Mouse (Mus musculus): ENCODE results near the gene Traf3ip1. TPM values are rescaled to one million over a fixed set of nuclear protein-coding genes. Genes with fewer than 3 reads are reported as not detected.

Traf3ip1 gene
- polyA plus RNA-seq, 1 experiment from 2014 or later = 3.8 TPM

DNA sequence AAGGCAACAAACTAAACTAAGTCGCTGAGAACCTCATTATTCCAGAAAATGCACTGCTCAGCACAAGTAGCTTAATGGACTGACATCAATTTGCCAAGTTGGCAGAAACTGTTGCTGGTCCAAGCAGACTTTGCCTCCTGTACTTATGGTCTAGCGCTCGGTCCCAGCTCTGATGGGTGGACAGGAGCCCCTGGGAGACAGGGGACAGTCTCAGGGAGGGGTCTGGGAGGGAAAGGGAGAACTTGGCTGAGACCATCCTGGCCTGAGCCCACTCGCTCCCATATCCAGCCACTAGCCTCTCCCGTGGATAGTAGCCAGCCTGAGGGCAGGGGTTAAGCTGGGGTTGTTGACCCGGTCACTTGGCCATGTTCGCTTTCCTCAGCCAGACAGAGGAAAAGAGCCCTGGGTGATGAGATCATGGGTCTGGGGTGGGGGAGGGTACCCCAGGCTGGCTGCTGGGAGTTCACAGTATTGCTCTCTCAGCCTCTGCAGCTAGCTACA, 38.7 kb upstream of the Traf3ip1 start:
- 40% methylated on average over 7 of the region's 7 CpGs for WGBS
- Histone ChIP-seq H3K9ac (peak overlapping the region; percentile 48), H3K4me2 (peak overlapping the region; percentile 38), H3K4me1 (peaks cover 90% of the 10 kb centered on the region), H3K9me3 (no peaks in the 10 kb centered on the region), H3K27me3 (replicated peaks) (no peaks in the 10 kb centered on the region), H3K27ac (replicated peaks) (peak overlapping the region; percentile 76), H3K36me3 (no peaks in the 10 kb centered on the region), H3K4me3 (no peak overlapping the region)
- no peak for ATAC-seq (ENCODE audit: extremely low read depth, insufficient number of reproducible peaks, low FRiP score, low TSS enrichment)

DNA sequence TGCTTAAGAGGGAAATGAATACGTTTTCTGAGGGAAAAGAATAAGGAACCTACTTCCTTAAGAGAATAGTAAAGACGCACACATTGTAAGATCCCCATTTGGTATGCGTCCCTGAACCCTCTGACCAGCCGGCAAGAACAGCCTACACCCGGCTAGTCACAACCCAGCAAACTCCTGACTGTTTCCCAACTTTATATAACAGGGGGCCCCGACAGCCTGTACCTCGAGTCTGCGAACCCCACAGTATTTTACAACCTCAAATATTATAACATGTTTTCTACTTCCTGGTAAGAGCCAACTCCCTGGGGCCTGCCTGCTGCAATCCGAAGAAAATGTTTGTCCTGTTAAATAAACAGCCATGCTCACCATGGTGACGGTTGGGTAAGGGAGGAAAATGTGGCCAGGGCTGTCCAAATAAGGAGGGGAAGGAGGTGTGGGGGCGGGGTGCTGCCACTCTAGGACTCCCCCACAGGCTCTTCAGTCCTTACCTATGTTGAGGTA, 38.1 kb upstream of the Traf3ip1 start:
- no peak for ATAC-seq (ENCODE audit: extremely low read depth, insufficient number of reproducible peaks, low FRiP score, low TSS enrichment)
- Histone ChIP-seq H3K36me3 (no peaks in the 10 kb centered on the region), H3K27me3 (replicated peaks) (no peaks in the 10 kb centered on the region), H3K27ac (replicated peaks) (peak overlapping the region; percentile 76), H3K9ac (peak overlapping the region; percentile 48; the same call in 1 of the 2 replicates), H3K9me3 (no peaks in the 10 kb centered on the region), H3K4me1 (peaks cover 84% of the 10 kb centered on the region), H3K4me2 (peak overlapping the region; percentile 38), H3K4me3 (no peak overlapping the region)
- 39% methylated on average over 11 of the region's 11 CpGs for WGBS

DNA sequence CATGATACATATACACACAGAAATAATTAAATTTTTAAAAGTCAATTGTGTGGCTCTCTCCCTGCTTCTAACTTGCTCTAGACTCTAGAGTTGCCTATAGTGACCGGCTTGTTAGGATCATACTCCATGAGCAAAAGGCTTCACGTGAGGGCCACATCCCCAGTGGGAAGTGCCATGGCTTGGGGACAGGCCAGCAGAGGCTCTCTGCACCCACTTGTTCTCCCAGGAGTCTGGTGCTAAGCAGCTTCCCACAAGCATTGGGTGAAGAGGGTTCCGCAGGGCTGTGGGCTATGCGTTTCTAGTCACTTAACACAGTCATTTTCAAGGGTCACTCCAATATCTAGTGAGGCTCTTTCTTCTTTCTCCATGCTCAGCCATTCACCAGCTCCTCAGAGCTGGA, 37.3 kb upstream of the Traf3ip1 start:
- peak overlapping the region; percentile 92; the same call in 1 of the 2 replicates for H3K4me2 ChIP-seq
- 91% methylated on average over 4 of the region's 4 CpGs for WGBS
- no peaks in the 10 kb centered on the region for H3K9me3 ChIP-seq
- ATAC-seq (ENCODE audit: extremely low read depth, insufficient number of reproducible peaks, low FRiP score, low TSS enrichment) = no peak
- H3K27me3 ChIP-seq (replicated peaks) = no peaks in the 10 kb centered on the region
- no peak overlapping the region for H3K4me3 ChIP-seq
- H3K36me3 ChIP-seq = no peaks in the 10 kb centered on the region
- peak overlapping the region; percentile 58 for H3K27ac ChIP-seq (replicated peaks)
- no peak overlapping the region for H3K9ac ChIP-seq
- H3K4me1 ChIP-seq = peaks cover 77% of the 10 kb centered on the region

DNA sequence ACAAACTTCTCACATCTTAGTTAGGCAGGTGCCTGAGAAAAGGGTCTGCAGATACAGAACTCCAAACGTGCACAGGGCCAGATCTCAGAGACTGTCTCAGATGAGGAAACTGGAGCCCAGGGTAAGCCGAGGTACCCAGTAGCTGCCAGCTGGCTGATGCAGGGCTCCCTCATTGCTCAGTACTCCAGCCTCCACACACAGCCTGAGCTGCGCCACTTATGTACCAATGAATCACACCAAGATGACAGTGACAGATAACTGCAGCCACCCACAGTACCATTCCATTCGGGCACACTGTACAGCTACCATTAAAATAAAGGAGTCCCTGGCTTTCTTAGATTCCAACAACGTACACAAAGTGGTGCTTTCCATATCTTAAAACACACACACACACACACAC, 36.7 kb upstream of the Traf3ip1 start:
- no peaks in the 10 kb centered on the region for H3K27me3 ChIP-seq (replicated peaks)
- WGBS = 58% methylated on average over 5 of the region's 5 CpGs
- no peak for ATAC-seq (ENCODE audit: extremely low read depth, insufficient number of reproducible peaks, low FRiP score, low TSS enrichment)

DNA sequence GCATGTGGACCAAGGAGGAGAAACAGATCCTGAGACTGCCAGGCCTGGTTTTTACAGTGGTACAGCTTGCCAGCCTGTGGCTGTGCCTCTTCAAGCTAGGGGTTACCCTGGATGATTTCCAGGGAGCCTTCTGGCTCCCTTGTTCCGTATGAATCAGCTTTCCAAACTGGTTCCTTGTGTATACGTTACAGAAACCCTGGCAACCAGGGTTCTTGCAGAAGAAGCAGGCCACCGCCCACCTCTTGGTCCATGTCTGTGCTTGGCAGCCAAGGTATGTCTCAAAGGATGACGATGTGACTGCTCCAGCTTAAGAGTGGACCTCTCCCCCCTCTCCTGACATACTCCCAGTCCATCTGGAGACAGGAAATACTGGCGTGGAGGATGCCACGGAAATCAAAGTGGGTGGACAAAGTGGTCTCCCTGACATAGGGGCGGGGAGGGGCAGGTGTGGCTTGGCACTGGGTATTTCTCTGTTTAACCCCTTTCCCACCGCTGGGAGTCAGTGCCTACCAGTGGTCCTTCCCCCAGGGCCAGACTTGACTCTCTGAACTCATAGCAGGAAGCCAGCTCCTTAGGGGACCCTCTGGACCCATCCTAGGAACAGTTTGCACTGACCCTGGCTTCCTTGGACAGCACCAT, 36.1 kb upstream of the Traf3ip1 start:
- H3K9me3 ChIP-seq = no peaks in the 10 kb centered on the region
- no peaks in the 10 kb centered on the region for H3K27me3 ChIP-seq (replicated peaks)
- H3K4me3 ChIP-seq = peak overlapping the region; percentile 81
- peak overlapping the region; percentile 88 for H3K9ac ChIP-seq
- no peak for ATAC-seq (ENCODE audit: extremely low read depth, insufficient number of reproducible peaks, low FRiP score, low TSS enrichment)
- H3K27ac ChIP-seq (replicated peaks) = peak overlapping the region; percentile 58
- peak overlapping the region; percentile 92 for H3K4me2 ChIP-seq
- WGBS = 15% methylated on average over 8 of the region's 8 CpGs
- H3K4me1 ChIP-seq = peaks cover 68% of the 10 kb centered on the region
- H3K36me3 ChIP-seq = no peaks in the 10 kb centered on the region

More for the DNA sequence above, 36.7 kb upstream of the Traf3ip1 start:
- Histone ChIP-seq H3K4me2 (peak overlapping the region; percentile 92), H3K4me3 (peak overlapping the region; percentile 81), H3K9me3 (no peaks in the 10 kb centered on the region), H3K4me1 (peaks cover 72% of the 10 kb centered on the region), H3K27ac (replicated peaks) (peak overlapping the region; percentile 58), H3K36me3 (no peaks in the 10 kb centered on the region), H3K9ac (peak overlapping the region; percentile 88)

DNA sequence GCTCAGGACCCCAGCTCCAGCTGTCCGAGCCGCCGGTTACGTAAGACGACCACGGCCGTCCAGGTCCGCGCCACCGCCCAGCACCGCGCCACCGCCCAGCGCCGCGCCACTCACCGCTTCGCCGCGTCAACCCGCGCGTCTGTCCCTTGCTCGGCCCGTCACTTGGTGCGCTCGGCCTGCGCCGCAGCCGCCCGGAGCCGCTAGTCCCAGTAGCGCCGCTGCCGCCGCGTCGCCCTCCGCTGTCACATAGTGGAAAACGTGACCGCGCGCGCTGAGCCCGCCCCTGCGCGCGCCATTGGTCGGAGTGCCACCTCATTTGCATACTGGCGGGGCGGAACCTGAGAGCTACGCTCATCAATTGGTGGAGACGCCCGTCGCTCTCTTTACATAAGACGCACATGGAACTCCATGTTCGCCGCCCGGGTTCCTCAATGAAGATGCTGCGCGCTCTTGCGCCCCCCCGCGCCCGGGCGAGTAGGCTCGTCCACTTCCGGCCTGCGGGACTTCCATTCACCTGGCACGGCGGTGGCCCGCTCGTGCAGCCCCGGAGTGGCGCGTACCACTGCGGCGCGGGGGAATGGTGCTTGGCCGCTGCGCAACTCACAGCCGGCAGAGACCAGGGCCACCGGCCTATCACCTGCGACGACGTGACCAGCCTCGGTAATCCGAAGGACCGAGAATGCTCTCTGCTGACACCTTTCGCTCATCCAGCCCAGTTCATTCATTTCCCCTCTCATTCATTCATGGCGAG, 35.2 kb upstream of the Traf3ip1 start, which contains the start of gene Per2:
Per2 (minus strand) TSS at position 266 of the 751 bp plus-strand sequence.
- Histone ChIP-seq H3K9ac (peak within 1 kb of the TSS; percentile 88), H3K9me3 (no peaks in the 10 kb centered on the region), H3K4me3 (peak within 1 kb of the TSS; percentile 81), H3K36me3 (no peaks in the 10 kb centered on the region), H3K27me3 (replicated peaks) (no peaks in the 10 kb centered on the region), H3K4me1 (peaks cover 59% of the 10 kb centered on the region), H3K27ac (replicated peaks) (peak within 1 kb of the TSS; percentile 58), H3K4me2 (peak within 1 kb of the TSS; percentile 92)
- WGBS = under 1% methylated on average over 91 of the region's 91 CpGs
- peak; percentile 92 for ATAC-seq (ENCODE audit: extremely low read depth, insufficient number of reproducible peaks, low FRiP score, low TSS enrichment)

DNA sequence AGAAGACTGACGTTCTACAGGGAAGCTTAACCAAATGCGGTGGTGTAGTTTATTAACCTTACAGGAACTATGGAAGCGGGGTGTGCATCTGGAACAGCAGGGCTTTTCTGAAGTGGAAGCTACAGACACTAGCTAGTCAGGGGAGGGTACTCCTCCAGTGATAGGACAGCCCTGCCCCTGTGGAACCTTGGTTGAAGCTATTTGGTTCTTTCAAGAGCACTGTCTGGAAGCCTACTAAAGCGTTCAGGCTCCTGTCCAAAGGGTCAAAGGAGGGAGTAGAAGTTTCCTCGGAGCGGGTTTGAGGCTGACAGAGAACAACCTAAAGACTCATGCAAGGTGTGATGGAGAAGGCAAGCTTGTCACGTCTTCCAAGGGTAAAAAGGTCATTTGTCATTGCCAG, 34.4 kb upstream of the Traf3ip1 start:
- WGBS = 33% methylated on average over 7 of the region's 7 CpGs
- no peaks in the 10 kb centered on the region for H3K27me3 ChIP-seq (replicated peaks)
- H3K9me3 ChIP-seq = no peaks in the 10 kb centered on the region
- no peaks in the 10 kb centered on the region for H3K36me3 ChIP-seq
- H3K4me1 ChIP-seq = peaks cover 59% of the 10 kb centered on the region
- peak overlapping the region; percentile 58; the same call in 1 of the 2 replicates for H3K27ac ChIP-seq (replicated peaks)
- peak overlapping the region; percentile 92 for H3K4me2 ChIP-seq
- peak overlapping the region; percentile 81 for H3K4me3 ChIP-seq
- ATAC-seq (ENCODE audit: extremely low read depth, insufficient number of reproducible peaks, low FRiP score, low TSS enrichment) = no peak
- peak overlapping the region; percentile 77 for H3K9ac ChIP-seq

DNA sequence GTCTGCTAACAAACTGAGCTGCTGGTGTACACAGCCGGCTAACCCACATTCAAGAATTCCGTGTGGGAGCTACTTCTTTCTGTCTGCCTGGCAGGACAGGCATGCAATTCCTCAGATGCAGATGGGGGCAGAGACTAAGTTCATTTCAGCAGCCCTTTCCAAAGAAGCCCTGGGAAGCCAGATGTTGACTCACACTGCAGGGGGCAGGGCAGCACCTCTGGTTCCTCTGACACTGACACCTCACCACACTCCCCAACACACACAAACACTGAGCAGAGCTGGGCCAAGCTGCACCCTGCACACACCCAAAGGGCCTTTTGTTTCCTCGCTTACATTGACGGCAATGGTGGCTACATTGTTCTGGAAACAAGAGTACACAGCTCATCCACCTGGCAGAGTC, 33.9 kb upstream of the Traf3ip1 start:
- no peaks in the 10 kb centered on the region for H3K27me3 ChIP-seq (replicated peaks)
- no peak overlapping the region for H3K4me3 ChIP-seq
- H3K27ac ChIP-seq (replicated peaks) = no peak overlapping the region
- H3K4me2 ChIP-seq = no peak overlapping the region
- 33% methylated on average over 4 of the region's 4 CpGs for WGBS
- H3K36me3 ChIP-seq = no peaks in the 10 kb centered on the region
- no peaks in the 10 kb centered on the region for H3K9me3 ChIP-seq
- peaks cover 59% of the 10 kb centered on the region for H3K4me1 ChIP-seq
- ATAC-seq (ENCODE audit: extremely low read depth, insufficient number of reproducible peaks, low FRiP score, low TSS enrichment) = no peak
- no peak overlapping the region for H3K9ac ChIP-seq

DNA sequence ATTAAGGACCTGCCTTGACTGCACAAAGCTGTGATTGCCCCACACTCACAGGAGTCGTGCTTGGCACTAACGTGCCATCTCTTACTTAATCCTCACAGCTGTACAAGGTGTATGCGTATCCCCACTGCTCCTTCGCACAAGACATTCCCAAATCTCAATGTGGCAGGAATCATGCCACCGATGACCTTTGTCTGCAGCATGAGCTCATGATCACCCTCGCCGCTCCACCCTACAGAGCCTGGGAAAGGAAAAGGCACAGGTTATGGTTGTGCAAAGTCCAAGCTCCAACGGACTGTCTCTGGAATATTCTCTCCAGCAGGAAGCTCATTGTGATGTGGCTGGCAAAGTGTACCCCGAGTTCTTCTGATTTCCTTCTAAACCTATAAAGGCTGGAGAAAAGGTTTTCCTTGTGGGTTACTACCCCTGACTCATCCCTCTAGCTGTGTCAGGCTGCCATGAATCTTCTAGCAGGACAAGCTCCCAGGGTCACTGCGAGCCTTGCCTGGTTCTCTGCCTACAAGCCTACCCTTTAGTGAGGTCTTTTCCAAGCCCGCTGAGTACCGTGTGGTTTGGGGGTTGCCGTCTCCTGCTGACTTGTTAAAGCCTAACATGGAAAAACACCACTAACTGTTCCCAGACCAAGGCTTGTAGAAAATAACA, 31.0 kb upstream of the Traf3ip1 start:
- ATAC-seq (ENCODE audit: extremely low read depth, insufficient number of reproducible peaks, low FRiP score, low TSS enrichment) = no peak
- 82% methylated on average over 13 of the region's 13 CpGs for WGBS
- no peaks in the 10 kb centered on the region for H3K36me3 ChIP-seq

DNA sequence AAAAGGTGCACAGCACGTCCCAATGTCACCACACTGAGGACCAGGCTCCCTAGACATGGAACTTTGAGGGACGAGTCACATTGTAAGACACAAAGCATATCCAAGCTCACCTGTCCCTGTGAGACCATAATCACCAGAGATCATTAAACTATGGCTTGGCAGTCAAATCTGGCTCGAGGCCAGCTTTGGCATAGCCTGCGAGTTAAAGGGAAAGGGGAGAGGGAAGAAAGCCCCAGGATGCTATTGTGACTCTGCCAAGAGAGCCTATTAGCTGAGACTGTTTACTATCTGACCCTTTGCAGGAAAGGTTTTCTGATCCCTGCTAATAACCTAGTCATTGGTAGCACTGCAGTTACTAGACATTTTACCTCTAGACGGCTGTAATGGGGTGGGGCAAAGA, 30.0 kb upstream of the Traf3ip1 start:
- Histone ChIP-seq H3K27ac (replicated peaks) (no peak overlapping the region), H3K27me3 (replicated peaks) (no peaks in the 10 kb centered on the region), H3K4me2 (no peak overlapping the region), H3K4me3 (no peak overlapping the region), H3K9ac (no peak overlapping the region), H3K4me1 (peaks cover 32% of the 10 kb centered on the region), H3K36me3 (no peaks in the 10 kb centered on the region), H3K9me3 (no peaks in the 10 kb centered on the region)
- no peak for ATAC-seq (ENCODE audit: extremely low read depth, insufficient number of reproducible peaks, low FRiP score, low TSS enrichment)
- WGBS = 64% methylated on average over 5 of the region's 5 CpGs

More for the DNA sequence above, 31.0 kb upstream of the Traf3ip1 start:
- H3K4me1 ChIP-seq = peaks cover 36% of the 10 kb centered on the region
- H3K27me3 ChIP-seq (replicated peaks) = no peaks in the 10 kb centered on the region
- no peak overlapping the region for H3K4me3 ChIP-seq
- H3K9me3 ChIP-seq = no peaks in the 10 kb centered on the region
- no peak overlapping the region for H3K4me2 ChIP-seq
- no peak overlapping the region for H3K27ac ChIP-seq (replicated peaks)
- H3K9ac ChIP-seq = no peak overlapping the region

DNA sequence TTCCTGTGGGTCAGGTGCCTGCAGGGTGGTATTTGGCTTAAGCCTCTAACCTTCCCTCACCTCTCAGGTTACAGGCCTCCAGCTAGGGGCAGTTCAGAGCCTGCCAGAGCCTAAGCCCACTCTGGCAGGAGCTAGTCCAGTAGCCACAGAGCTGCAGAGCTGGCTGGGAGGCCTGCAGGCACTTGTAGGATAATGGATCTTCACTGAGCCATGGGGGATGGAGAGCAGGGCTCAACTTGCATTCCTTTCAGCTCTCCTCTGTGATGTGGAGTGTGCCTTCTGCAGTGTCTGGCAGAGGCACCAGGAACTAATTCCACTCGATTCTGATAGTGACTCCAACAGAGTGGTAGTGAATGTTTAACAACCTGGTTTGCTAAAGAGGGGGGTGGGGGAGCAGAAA, 29.2 kb upstream of the Traf3ip1 start:
- no peaks in the 10 kb centered on the region for H3K9me3 ChIP-seq
- peaks cover 25% of the 10 kb centered on the region for H3K4me1 ChIP-seq
- H3K27ac ChIP-seq (replicated peaks) = peak overlapping the region; percentile 10; the same call in 1 of the 2 replicates
- no peaks in the 10 kb centered on the region for H3K27me3 ChIP-seq (replicated peaks)
- H3K4me2 ChIP-seq = no peak overlapping the region
- H3K4me3 ChIP-seq = no peak overlapping the region
- ATAC-seq (ENCODE audit: extremely low read depth, insufficient number of reproducible peaks, low FRiP score, low TSS enrichment) = no peak
- no peaks in the 10 kb centered on the region for H3K36me3 ChIP-seq
- 4% methylated on average over 1 of the region's 1 CpGs for WGBS
- peak overlapping the region; percentile 33; the same call in 1 of the 2 replicates for H3K9ac ChIP-seq
